Mouse (Mus musculus): ENCODE results near the gene Mttp. TPM values are rescaled to one million over a fixed set of nuclear protein-coding genes. Genes with fewer than 3 reads are reported as not detected.

Gene Mttp
- polyA plus RNA-seq, 1 experiment from 2014 or later, result 8.7 TPM

DNA sequence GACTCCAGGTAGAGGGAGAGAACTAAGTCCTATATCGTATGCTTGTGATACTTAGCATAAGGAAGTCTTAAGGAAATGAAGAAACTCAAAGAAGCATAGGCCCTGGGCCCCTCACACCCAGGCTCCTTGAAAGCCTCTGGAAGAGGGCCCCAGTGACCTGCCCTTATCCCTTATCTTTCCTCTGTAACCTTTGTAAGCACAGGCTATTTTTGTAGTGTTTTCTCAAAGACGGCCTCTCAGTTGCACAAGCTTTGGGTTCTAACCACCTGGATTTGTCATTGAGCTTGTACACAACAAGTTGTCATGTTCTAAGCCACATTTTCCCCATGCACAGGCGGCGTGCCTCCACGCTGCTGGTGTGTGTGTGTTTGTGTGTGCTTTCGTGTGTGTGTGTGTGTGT, 15.7 kb downstream of the Mttp start:
- peaks cover 6% of the 10 kb centered on the region; the same call in 1 of the 2 replicates for H3K4me1 ChIP-seq (ENCODE audit: control insufficient read depth, insufficient read depth, low read length)
- no peak for ATAC-seq (replicated peaks; ENCODE audit: insufficient number of reproducible peaks, low FRiP score, low TSS enrichment)
- no peaks in the 10 kb centered on the region for H3K27me3 ChIP-seq (ENCODE audit: control insufficient read depth, insufficient read depth, low read length)
- no peaks in the 10 kb centered on the region for H3K9me3 ChIP-seq (replicated peaks; ENCODE audit: control insufficient read depth, low read length)
- H3K36me3 ChIP-seq (ENCODE audit: control insufficient read depth, insufficient read depth, low read length), result no peaks in the 10 kb centered on the region
- WGBS (ENCODE audit: insufficient replicate concordance), result 74% methylated on average over 6 of the region's 6 CpGs
- H3K4me3 ChIP-seq (ENCODE audit: low read depth, low read length), result no peak overlapping the region
- no peak overlapping the region for H3K27ac ChIP-seq (ENCODE audit: low read depth, low read length)
- H3K9ac ChIP-seq (ENCODE audit: low read depth, low read length), result no peak overlapping the region
- H3K4me2 ChIP-seq, result no peak overlapping the region

DNA sequence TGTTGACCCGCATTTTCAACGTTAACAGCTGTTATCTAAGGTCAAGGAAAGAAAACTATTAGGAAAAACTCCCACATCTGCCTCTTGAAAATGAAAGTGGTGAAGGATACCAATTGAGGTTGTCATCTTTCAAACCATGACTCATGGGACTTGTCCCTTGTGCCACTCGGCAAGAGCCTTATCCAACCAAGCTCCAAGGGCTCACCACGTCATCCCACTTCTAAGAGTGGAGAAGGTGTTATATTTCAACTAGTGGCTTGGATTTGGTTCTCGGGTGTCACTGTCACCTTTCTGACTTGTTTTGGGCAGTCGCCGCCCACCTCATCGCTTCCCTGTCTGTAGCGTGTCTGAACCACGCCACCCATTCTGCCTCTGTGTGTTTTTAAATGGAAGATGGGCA, 20.9 kb downstream of the Mttp start:
- Histone ChIP-seq H3K4me2 (no peak overlapping the region), H3K27me3 (ENCODE audit: control insufficient read depth, insufficient read depth, low read length) (no peaks in the 10 kb centered on the region), H3K4me3 (ENCODE audit: low read depth, low read length) (no peak overlapping the region), H3K27ac (ENCODE audit: low read depth, low read length) (no peak overlapping the region), H3K9ac (ENCODE audit: low read depth, low read length) (no peak overlapping the region), H3K4me1 (ENCODE audit: control insufficient read depth, insufficient read depth, low read length) (peaks cover 2% of the 10 kb centered on the region; the same call in 1 of the 2 replicates), H3K36me3 (ENCODE audit: control insufficient read depth, insufficient read depth, low read length) (no peaks in the 10 kb centered on the region), H3K9me3 (replicated peaks; ENCODE audit: control insufficient read depth, low read length) (no peaks in the 10 kb centered on the region)
- ATAC-seq (replicated peaks; ENCODE audit: insufficient number of reproducible peaks, low FRiP score, low TSS enrichment), result no peak
- 75% methylated on average over 10 of the region's 10 CpGs for WGBS (ENCODE audit: insufficient replicate concordance)

DNA sequence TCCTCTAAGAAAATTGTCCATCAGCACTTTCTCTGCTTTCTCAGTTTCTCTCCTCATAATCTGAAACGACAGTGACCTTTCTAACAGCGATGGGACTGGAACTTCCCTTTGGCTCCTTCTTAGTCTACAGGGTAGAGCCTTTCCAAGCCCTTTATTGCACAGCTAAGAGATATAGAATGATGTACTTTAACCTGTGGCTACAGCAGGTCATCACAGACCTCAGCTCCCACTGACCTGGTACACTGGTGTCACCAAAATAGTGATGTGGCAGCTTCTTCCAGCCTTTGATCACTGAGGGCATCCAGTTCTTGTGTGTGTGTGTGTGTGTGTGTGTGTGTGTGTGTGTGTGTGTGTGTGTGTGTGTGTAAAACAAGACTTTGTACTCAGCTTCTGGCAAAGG, 23.3 kb downstream of the Mttp start:
- Histone ChIP-seq H3K9me3 (replicated peaks; ENCODE audit: control insufficient read depth, low read length) (no peaks in the 10 kb centered on the region), H3K9ac (ENCODE audit: low read depth, low read length) (no peak overlapping the region), H3K4me2 (no peak overlapping the region), H3K27me3 (ENCODE audit: control insufficient read depth, insufficient read depth, low read length) (no peaks in the 10 kb centered on the region), H3K4me3 (ENCODE audit: low read depth, low read length) (no peak overlapping the region), H3K36me3 (ENCODE audit: control insufficient read depth, insufficient read depth, low read length) (no peaks in the 10 kb centered on the region), H3K4me1 (ENCODE audit: control insufficient read depth, insufficient read depth, low read length) (0 out of 2 replicates have a peak, but pooled peaks cover 3% of the 10 kb centered on the region), H3K27ac (ENCODE audit: low read depth, low read length) (no peak overlapping the region)
- 88% methylated on average over 2 of the region's 2 CpGs for WGBS (ENCODE audit: insufficient replicate concordance)
- no peak for ATAC-seq (replicated peaks; ENCODE audit: insufficient number of reproducible peaks, low FRiP score, low TSS enrichment)

DNA sequence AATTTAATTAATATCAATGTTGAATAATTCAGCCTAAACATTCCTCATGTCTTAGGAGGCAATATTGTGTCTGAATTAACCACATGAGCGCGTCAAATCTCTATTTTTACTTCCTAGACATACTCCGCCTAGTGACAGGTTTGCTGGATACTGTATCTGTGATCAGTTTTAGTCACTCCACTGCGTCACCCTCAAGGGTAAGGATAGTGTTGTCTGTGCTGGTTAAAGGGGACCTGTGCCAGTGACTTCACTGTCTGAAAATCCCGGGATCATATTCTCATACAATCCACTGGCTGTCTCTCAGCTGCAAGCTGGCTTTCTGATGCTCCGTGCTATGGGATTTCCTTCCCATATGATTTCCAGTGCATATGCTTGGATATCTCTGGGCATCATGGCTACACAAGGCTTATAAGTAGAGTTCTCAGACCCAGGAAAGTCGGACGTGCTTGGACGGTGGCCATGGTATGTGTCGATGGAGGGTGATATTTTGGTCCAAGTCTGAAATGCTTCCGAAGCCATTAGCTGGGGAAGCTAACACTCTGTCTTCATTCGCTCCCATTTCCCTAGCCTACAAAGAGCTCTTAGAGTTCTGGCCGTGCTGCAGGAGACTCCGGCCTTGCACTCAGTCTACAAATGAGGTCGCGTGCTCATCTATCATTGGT, 25.2 kb downstream of the Mttp start:
- Histone ChIP-seq H3K4me2 (no peak overlapping the region), H3K4me1 (ENCODE audit: control insufficient read depth, insufficient read depth, low read length) (0 out of 2 replicates have a peak, but pooled peaks cover 3% of the 10 kb centered on the region), H3K9ac (ENCODE audit: low read depth, low read length) (no peak overlapping the region), H3K36me3 (ENCODE audit: control insufficient read depth, insufficient read depth, low read length) (no peaks in the 10 kb centered on the region), H3K27me3 (ENCODE audit: control insufficient read depth, insufficient read depth, low read length) (no peaks in the 10 kb centered on the region), H3K4me3 (ENCODE audit: low read depth, low read length) (no peak overlapping the region), H3K9me3 (replicated peaks; ENCODE audit: control insufficient read depth, low read length) (no peaks in the 10 kb centered on the region), H3K27ac (ENCODE audit: low read depth, low read length) (no peak overlapping the region)
- WGBS (ENCODE audit: insufficient replicate concordance), result 74% methylated on average over 16 of the region's 16 CpGs
- ATAC-seq (replicated peaks; ENCODE audit: insufficient number of reproducible peaks, low FRiP score, low TSS enrichment), result 0 out of 2 replicates have a peak, but pooled peaks have one; percentile 35

DNA sequence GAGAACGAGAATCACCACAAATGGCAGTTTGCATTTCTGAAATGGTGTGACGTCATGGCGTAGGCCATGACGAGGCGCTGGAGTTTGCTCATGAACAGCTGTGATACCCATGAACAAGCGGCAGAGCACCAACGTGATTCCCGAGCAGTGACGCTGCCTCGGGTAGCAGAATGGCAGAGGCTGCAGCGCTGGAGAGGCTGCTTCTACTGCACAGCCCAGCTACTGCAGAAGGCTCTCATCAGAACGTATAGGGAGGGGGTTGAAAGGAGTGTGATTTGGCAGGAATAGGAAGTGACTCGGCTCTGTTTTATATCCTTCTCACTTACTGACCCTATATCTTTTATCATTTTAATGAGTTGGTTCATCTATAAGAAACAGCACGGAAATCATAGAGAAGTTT, 25.9 kb downstream of the Mttp start:
- H3K4me1 ChIP-seq (ENCODE audit: control insufficient read depth, insufficient read depth, low read length), result 0 out of 2 replicates have a peak, but pooled peaks cover 3% of the 10 kb centered on the region
- peak overlapping the region; percentile 20; the same call in 1 of the 2 replicates for H3K4me2 ChIP-seq
- WGBS (ENCODE audit: insufficient replicate concordance), result 58% methylated on average over 14 of the region's 14 CpGs
- no peaks in the 10 kb centered on the region for H3K9me3 ChIP-seq (replicated peaks; ENCODE audit: control insufficient read depth, low read length)
- H3K36me3 ChIP-seq (ENCODE audit: control insufficient read depth, insufficient read depth, low read length), result no peaks in the 10 kb centered on the region
- H3K4me3 ChIP-seq (ENCODE audit: low read depth, low read length), result no peak overlapping the region
- H3K27me3 ChIP-seq (ENCODE audit: control insufficient read depth, insufficient read depth, low read length), result no peaks in the 10 kb centered on the region
- ATAC-seq (replicated peaks; ENCODE audit: insufficient number of reproducible peaks, low FRiP score, low TSS enrichment), result no peak
- H3K9ac ChIP-seq (ENCODE audit: low read depth, low read length), result no peak overlapping the region
- 0 out of 2 replicates have a peak overlapping the region, but pooled peaks have one; percentile 22 for H3K27ac ChIP-seq (ENCODE audit: low read depth, low read length)

DNA sequence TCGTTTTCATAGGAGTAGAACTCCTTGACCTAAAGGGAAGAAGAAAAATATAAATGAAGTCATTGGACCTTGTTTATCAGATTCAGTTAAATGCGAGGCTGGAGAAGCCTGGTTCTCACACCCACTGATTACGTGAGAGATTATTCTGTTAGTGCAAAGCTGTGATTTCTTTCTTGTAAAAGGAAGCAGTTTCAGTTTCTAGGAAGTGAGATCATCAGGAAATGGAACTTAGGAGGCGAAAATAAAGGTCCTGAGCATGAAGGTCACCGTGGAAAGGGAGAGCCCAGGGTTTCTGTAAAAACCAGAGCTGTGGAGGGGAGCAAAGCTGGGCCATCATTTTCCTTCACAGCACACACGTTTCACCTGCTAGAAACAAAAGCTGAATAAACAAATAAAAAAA, 26.4 kb downstream of the Mttp start:
- 57% methylated on average over 6 of the region's 6 CpGs for WGBS (ENCODE audit: insufficient replicate concordance)
- H3K4me1 ChIP-seq (ENCODE audit: control insufficient read depth, insufficient read depth, low read length), result 0 out of 2 replicates have a peak, but pooled peaks cover 3% of the 10 kb centered on the region
- peak overlapping the region; percentile 20; the same call in 1 of the 2 replicates for H3K4me2 ChIP-seq
- H3K27ac ChIP-seq (ENCODE audit: low read depth, low read length), result peak overlapping the region; percentile 35; the same call in 1 of the 2 replicates
- H3K9me3 ChIP-seq (replicated peaks; ENCODE audit: control insufficient read depth, low read length), result no peaks in the 10 kb centered on the region
- no peak overlapping the region for H3K9ac ChIP-seq (ENCODE audit: low read depth, low read length)
- H3K27me3 ChIP-seq (ENCODE audit: control insufficient read depth, insufficient read depth, low read length), result no peaks in the 10 kb centered on the region
- no peak for ATAC-seq (replicated peaks; ENCODE audit: insufficient number of reproducible peaks, low FRiP score, low TSS enrichment)
- H3K36me3 ChIP-seq (ENCODE audit: control insufficient read depth, insufficient read depth, low read length), result no peaks in the 10 kb centered on the region
- H3K4me3 ChIP-seq (ENCODE audit: low read depth, low read length), result no peak overlapping the region

DNA sequence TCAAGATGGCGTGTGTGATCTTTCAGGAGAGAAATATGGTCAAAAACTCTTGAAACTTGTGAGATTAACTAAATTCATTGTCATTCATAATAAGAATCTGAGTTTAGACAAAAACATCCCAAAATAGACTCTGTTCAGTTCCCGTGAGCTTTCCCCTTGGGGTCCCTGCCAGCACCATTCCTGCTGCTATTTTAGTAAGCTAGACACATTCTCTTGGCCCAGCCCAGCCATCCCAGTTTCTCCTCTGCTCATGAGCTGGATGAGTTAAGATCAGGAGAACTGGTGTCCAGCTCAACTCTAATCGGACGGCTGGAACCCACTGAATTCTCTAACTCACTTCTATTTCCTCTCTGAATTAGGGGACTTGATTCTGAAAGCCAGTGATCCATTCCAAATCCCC, 27.9 kb downstream of the Mttp start:
- H3K9ac ChIP-seq (ENCODE audit: low read depth, low read length), result no peak overlapping the region
- ATAC-seq (replicated peaks; ENCODE audit: insufficient number of reproducible peaks, low FRiP score, low TSS enrichment), result no peak
- WGBS (ENCODE audit: insufficient replicate concordance), result 70% methylated on average over 4 of the region's 4 CpGs

DNA sequence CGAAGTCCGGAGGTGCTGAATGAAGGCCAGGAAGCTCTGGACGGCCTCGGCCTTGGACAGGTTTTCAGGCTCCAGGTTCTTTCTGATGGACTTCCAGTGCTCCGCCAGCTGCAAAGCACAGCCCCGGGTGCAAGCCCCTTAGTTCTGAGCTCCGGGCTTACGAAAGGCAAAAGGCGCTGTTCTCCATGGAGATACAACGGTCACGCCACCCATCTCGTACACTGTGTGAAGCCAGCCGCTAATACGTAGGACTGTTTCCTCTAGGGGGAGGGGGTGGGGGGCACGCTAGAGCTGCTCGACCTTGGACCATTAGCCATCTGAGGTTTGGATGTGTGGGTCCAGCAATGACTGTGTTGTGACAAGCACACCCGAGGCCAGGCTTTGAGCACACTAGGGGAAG, 30.7 kb downstream of the Mttp start:
- ATAC-seq (replicated peaks; ENCODE audit: insufficient number of reproducible peaks, low FRiP score, low TSS enrichment), result no peak
- Histone ChIP-seq H3K27ac (ENCODE audit: low read depth, low read length) (no peak overlapping the region), H3K4me1 (ENCODE audit: control insufficient read depth, insufficient read depth, low read length) (0 out of 2 replicates have a peak, but pooled peaks cover 3% of the 10 kb centered on the region), H3K9ac (ENCODE audit: low read depth, low read length) (no peak overlapping the region), H3K36me3 (ENCODE audit: control insufficient read depth, insufficient read depth, low read length) (no peaks in the 10 kb centered on the region), H3K9me3 (replicated peaks; ENCODE audit: control insufficient read depth, low read length) (no peaks in the 10 kb centered on the region), H3K4me2 (no peak overlapping the region), H3K4me3 (ENCODE audit: low read depth, low read length) (no peak overlapping the region), H3K27me3 (ENCODE audit: control insufficient read depth, insufficient read depth, low read length) (no peaks in the 10 kb centered on the region)
- 77% methylated on average over 17 of the region's 17 CpGs for WGBS (ENCODE audit: insufficient replicate concordance)

More for the DNA sequence above, 27.9 kb downstream of the Mttp start:
- Histone ChIP-seq H3K4me3 (ENCODE audit: low read depth, low read length) (no peak overlapping the region), H3K27me3 (ENCODE audit: control insufficient read depth, insufficient read depth, low read length) (no peaks in the 10 kb centered on the region), H3K27ac (ENCODE audit: low read depth, low read length) (no peak overlapping the region), H3K9me3 (replicated peaks; ENCODE audit: control insufficient read depth, low read length) (no peaks in the 10 kb centered on the region), H3K36me3 (ENCODE audit: control insufficient read depth, insufficient read depth, low read length) (no peaks in the 10 kb centered on the region), H3K4me1 (ENCODE audit: control insufficient read depth, insufficient read depth, low read length) (0 out of 2 replicates have a peak, but pooled peaks cover 3% of the 10 kb centered on the region), H3K4me2 (no peak overlapping the region)
